Mouse (Mus musculus): Measurements from ENCODE around the gene Mcam.
A peak's percentile ranks its signal among the peaks of the same experiment; 100 is the strongest.

- TF ChIP-seq POLR2A (IDR thresholded peaks at IDR 0.05; ENCODE audit: insufficient read depth, low read length): no peak
- TF ChIP-seq CTCF (IDR thresholded peaks at IDR 0.05; ENCODE audit: low read depth, low read length): peak; percentile 97
Observed at GRCm38 (mm10) chr9:44093612-44094503, 40.4 kb upstream of the Mcam start.

All from ES-Bruce4 (cell line).